Mouse (Mus musculus): ENCODE measurements around the gene L3mbtl3. TPM values are rescaled to one million over a fixed set of nuclear protein-coding genes. Genes with fewer than 3 reads are reported as not detected.

L3mbtl3 gene
- polyA plus RNA-seq (2015; fragmentation: Illumina TruSeq; extraction: RNeasy Lipid Tissue Mini Kit (QIAGEN cat#74804); ENCODE audit: low read depth, low replicate concordance), result 15.6 TPM

DNA sequence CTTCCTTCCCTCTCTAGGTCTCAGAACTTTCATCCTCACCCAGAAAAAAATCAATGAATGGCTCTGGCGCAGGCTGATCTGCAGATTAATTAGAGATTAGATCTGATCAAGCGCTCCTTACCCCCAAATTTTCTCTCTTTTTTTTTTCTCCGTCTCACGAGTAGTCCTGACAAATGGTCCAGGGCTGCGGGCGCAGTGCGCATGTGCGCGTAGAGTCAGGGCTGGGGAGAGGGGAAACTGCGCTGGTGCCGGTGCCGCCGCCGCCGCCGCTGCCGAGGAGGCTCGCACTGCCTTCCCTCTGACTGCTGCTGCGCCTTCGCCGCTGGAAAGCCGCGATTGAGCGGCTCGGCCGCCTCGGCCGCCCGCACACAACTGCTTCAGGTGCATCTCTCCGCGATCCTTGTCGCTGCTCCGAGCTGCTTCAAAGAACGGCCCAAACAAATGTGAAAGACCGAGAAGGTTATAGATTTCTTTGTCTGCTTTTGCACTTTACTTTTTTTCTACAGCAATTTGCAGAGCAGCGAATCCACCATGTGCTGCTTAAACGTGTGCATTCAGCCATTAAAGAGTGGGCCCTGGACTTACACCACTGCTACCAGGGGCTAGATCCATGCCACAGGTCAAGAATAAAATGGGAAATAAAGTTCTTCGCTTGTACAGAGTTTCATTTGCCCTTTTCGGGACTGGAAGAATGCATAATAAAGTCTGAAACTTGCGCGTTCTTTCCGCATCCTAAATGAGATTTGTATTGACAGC is at the start of gene L3mbtl3:
L3mbtl3 (minus strand) TSS at position 182 of the 756 bp plus-strand sequence.

DNA sequence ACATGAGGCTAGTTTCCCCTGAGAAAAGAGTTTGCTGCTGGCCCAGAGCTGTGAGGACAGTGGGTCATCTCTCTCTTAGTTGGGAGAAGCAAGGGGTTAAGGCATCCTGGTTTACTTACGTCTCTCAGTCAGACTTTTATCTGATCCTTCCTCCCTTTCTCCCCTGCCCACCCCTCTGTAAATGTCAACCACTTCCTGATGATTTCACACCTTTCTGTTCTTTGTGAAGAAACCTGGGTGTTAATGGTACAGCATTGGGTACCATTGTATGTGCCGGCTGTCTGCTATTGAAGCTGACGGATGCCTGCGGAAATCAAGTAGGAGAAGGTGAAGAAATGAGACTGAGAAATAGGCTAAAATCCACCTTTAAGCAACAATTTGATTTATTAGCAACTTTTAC is 146.3 kb downstream of the L3mbtl3 start, which contains the start of gene Samd3:
Samd3 (plus strand) TSS at position 220 of the 400 bp plus-strand sequence.

Other genes starting within 250 kb of the L3mbtl3 start
- gene Samd3, start 146.3 kb downstream of the L3mbtl3 start, polyA plus RNA-seq (2015; fragmentation: Illumina TruSeq; extraction: RNeasy Lipid Tissue Mini Kit (QIAGEN cat#74804); ENCODE audit: low read depth, low replicate concordance), result 2.0 TPM